Mouse (Mus musculus) kidney, adult 8-10 months (tissue): ENCODE results near the gene Vkorc1.

ENCODE experiments used
- DNase-seq, 2 experiments: peaks; one replicate each; pipeline ENCODE4 v3.0.0; 2022

Vkorc1 gene

GRCm38 (mm10) chr7:127875627-127876001, 19.8 kb downstream of the Vkorc1 start:
- DNase-seq = peak; percentile 86

DNA sequence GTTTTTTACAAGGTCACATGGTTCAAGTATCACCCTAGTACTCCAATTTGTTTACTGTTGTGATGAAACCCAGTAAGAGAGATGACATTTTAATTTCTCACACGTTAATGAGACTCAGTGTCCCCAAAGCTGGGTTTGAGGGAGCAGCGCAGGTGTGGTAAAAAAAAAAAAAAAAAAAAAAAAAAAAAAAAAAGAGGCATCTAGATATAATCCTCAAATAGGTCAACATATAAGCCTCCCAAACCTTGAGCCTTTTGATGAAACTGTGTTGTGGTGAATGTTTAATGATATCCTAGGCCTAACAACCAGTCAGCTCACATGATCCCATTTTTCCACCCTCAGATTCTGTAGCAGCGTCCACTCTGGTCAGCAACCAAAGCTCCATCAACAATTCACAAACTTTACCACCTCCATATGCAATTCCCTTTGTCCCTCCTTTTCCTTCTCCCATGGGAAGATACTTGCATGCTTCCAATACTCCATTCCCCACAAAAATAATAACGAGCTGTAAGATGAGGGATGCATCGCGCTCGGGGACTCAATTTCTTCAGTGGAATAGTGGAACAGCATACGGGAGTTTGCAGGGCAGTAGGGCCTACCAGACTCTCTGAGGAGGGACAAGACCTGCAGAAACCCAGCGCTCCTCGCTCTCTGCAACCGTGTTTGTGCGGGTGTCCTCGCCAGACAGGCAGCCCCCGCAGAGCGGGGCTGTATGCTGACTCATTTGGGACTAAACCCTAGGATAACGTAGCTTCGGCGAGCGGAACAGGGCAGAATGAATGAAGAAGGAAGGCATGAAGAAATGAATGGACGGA, 20.4 kb downstream of the Vkorc1 start:
- DNase-seq = no peak

- no peak for DNase-seq
Observed at GRCm38 (mm10) chr7:127870136-127870821, 25.1 kb downstream of the Vkorc1 start.

- no peak for DNase-seq
Observed at GRCm38 (mm10) chr7:127869149-127869810, 26.1 kb downstream of the Vkorc1 start.

GRCm38 (mm10) chr7:127867641-127868040, 27.8 kb downstream of the Vkorc1 start:
- DNase-seq = no peak

GRCm38 (mm10) chr7:127866434-127866833, 29.0 kb downstream of the Vkorc1 start:
- DNase-seq = no peak

DNA sequence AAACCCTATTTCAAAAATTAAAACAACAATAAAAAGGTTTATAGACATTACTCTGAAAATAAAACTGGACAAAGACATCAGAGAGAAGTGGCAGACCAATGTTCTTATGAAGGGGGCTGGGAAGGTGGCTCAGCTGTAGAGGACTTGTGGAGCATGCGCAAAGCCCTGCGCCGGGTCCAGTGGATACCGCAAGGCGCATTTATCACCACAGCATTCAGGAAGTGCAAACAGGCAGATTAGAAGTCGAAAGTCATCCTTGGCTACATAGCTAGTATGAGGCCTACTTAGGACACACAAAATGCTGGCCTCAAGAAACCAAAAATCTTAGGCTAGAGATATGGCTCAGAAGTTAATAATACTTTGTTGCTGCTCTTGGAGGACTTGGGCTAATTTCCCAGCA, 37.2 kb downstream of the Vkorc1 start:
- no peak for DNase-seq

DNA sequence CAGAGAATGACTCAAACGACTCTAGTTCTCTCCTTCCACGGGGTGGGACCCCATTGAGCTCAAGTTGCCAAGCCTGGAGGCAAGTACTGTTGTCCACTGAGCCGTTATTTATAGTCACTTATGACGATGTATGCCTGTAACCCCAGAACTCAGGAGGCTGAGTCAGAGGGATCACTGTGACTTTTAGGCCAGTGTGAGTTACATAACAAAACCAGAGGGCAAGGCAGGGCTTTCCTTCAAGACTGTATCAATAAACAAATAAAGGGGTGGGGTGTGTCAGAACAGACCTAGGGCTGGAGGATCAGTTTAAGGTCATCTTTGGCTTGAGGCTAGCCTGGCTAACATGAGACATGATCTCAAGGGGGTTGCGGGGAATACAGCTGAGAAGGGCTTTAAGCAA, 44.5 kb downstream of the Vkorc1 start:
- no peak for DNase-seq

- DNase-seq = no peak
Observed at GRCm38 (mm10) chr7:127849973-127850875, 45.2 kb downstream of the Vkorc1 start.
